Mouse (Mus musculus): Measurements from ENCODE around the gene Msl1. TPM values are rescaled to one million over a fixed set of nuclear protein-coding genes. Genes with fewer than 3 reads are reported as not detected.
"Not testable (repeated sequence)": the region's sequence is repeated elsewhere in the genome, so short reads cannot be mapped to it uniquely, and the experiment has no call there.

The Msl1 gene
- total RNA-seq, 1 experiment from 2014 or later: 72.8 TPM

- ATAC-seq (replicated peaks; ENCODE audit: low read depth, poor library complexity, severe bottlenecking): no peak
These were observed 4.6 kb upstream of the Msl1 start for GRCm38 (mm10) chr11:98790631-98791205.

GRCm38 (mm10) chr11:98791448-98791847, 3.9 kb upstream of the Msl1 start:
- ATAC-seq (replicated peaks; ENCODE audit: low read depth, poor library complexity, severe bottlenecking): no peak

- no peak for ATAC-seq (replicated peaks; ENCODE audit: low read depth, poor library complexity, severe bottlenecking)
These were observed 3.2 kb upstream of the Msl1 start for GRCm38 (mm10) chr11:98792081-98792480.

- peak; percentile 57 for ATAC-seq (replicated peaks; ENCODE audit: low read depth, poor library complexity, severe bottlenecking)
These were observed 774 bp upstream of the Msl1 start for GRCm38 (mm10) chr11:98794469-98795014.

- ATAC-seq (replicated peaks; ENCODE audit: low read depth, poor library complexity, severe bottlenecking): peak; percentile 7; the same call in 1 of the 2 replicates
These were observed 598 bp downstream of the Msl1 start for GRCm38 (mm10) chr11:98795714-98796514.

GRCm38 (mm10) chr11:98796515-98797216, 1.4 kb downstream of the Msl1 start:
- ATAC-seq (replicated peaks; ENCODE audit: low read depth, poor library complexity, severe bottlenecking): peak; percentile 52

GRCm38 (mm10) chr11:98797306-98797705, 2.0 kb downstream of the Msl1 start:
- ATAC-seq (replicated peaks; ENCODE audit: low read depth, poor library complexity, severe bottlenecking): no peak

GRCm38 (mm10) chr11:98797909-98798308, 2.6 kb downstream of the Msl1 start:
- no peak for ATAC-seq (replicated peaks; ENCODE audit: low read depth, poor library complexity, severe bottlenecking)

GRCm38 (mm10) chr11:98804605-98805004, 9.3 kb downstream of the Msl1 start, which contains the start of gene Casc3:
Gene Casc3, plus strand, starts transcription at chr11:98804905.
- ATAC-seq (replicated peaks; ENCODE audit: low read depth, poor library complexity, severe bottlenecking): no peak

GRCm38 (mm10) chr11:98808417-98808816, 13.1 kb downstream of the Msl1 start:
- ATAC-seq (replicated peaks; ENCODE audit: low read depth, poor library complexity, severe bottlenecking): no peak

- ATAC-seq (replicated peaks; ENCODE audit: low read depth, poor library complexity, severe bottlenecking): peak; percentile 97
These were observed 14.4 kb downstream of the Msl1 start for GRCm38 (mm10) chr11:98809457-98810290.

- no peak for ATAC-seq (replicated peaks; ENCODE audit: low read depth, poor library complexity, severe bottlenecking)
These were observed 15.4 kb downstream of the Msl1 start for GRCm38 (mm10) chr11:98810686-98811085.

GRCm38 (mm10) chr11:98816706-98817239, 21.5 kb downstream of the Msl1 start:
- peak; percentile 86 for ATAC-seq (replicated peaks; ENCODE audit: low read depth, poor library complexity, severe bottlenecking)

- ATAC-seq (replicated peaks; ENCODE audit: low read depth, poor library complexity, severe bottlenecking): 0 out of 2 replicates have a peak, but pooled peaks have one; percentile 19
These were observed 25.7 kb downstream of the Msl1 start for GRCm38 (mm10) chr11:98820968-98821367.

- ATAC-seq (replicated peaks; ENCODE audit: low read depth, poor library complexity, severe bottlenecking): not testable (repeated sequence)
These were observed 30.8 kb downstream of the Msl1 start for GRCm38 (mm10) chr11:98826071-98826470.

GRCm38 (mm10) chr11:98827877-98828276, 32.6 kb downstream of the Msl1 start:
- ATAC-seq (replicated peaks; ENCODE audit: low read depth, poor library complexity, severe bottlenecking): no peak

GRCm38 (mm10) chr11:98829091-98829775, 33.9 kb downstream of the Msl1 start:
- peak; percentile 86 for ATAC-seq (replicated peaks; ENCODE audit: low read depth, poor library complexity, severe bottlenecking)

- ATAC-seq (replicated peaks; ENCODE audit: low read depth, poor library complexity, severe bottlenecking): no peak
These were observed 34.6 kb downstream of the Msl1 start for GRCm38 (mm10) chr11:98829875-98830274.

- no peak for ATAC-seq (replicated peaks; ENCODE audit: low read depth, poor library complexity, severe bottlenecking)
These were observed 40.0 kb downstream of the Msl1 start for GRCm38 (mm10) chr11:98835296-98835695.

Data from common myeloid progenitor, adult 5-6 weeks (primary cell).